17 mouse cellular contexts compared by ENCODE assay signal in the genomic region with DNA sequence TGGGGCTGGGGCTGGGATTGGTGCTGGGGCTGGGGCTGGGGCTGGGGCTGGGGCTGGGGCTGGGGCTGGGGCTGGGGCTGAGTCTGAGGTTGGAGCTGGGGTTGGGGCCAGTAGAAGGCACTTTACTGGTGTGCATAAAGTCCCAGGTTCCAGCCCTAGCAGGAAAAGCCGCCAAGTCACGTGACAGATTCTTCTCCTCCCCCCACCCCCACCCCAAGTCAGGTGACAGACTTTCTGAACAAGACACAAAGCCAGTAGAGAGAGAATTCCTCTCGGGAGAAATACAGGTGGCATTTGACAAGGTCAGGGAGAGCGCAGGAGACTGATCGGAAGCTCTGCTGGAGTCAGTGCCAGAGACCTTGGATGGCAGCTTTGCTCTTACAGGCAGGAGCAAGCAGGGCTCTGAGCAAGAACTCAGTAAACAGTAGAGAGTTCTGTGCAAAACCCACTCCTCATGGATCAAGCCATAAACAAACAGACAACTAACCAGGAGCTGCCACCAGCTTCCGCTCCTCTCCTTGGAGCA.
DNase-seq lines count a peak whose midpoint lies in the region; ATAC-seq and TF ChIP-seq lines count a peak whose summit lies in the region.
"Had no signal": no experiment of that assay in that cellular context is flagged by ENCODE, and none has a peak within 500 bp of the region (broad histone marks: within the 10 kb centered on the region; RNA-seq: fewer than 3 reads in every experiment).

No protein-coding gene starts in this region.

- no peak for DNase-seq in embryonic facial prominence, embryonic 10.5 days (ENCODE audit: low spot score)
- no peak for DNase-seq in midbrain, embryonic 10.5 days (ENCODE audit: low spot score)
- peak; percentile 29 for DNase-seq in brain, embryonic 14.5 days (ENCODE audit: low read depth)
- DNase-seq in heart, postnatal 4 days, result peak; percentile 25
- no peak for DNase-seq in kidney, postnatal 10 days
- no peak for DNase-seq in gastrocnemius, postnatal 4 days (ENCODE audit: low spot score in 2 of 2)
- DNase-seq: cerebellum, adult 8-10 months; lung, adult 2 months; right cerebral cortex, postnatal 4 days had no signal

- no peaks in the 10 kb centered on the region for H3K9me3 ChIP-seq in embryonic facial prominence, embryonic 12.5 days
- H3K9me3 ChIP-seq in embryonic facial prominence, embryonic 10.5 days, result no peaks in the 10 kb centered on the region
- H3K9me3 ChIP-seq in midbrain, embryonic 10.5 days (replicated peaks), result no peaks in the 10 kb centered on the region; the same call in 1 of the 2 replicates
- H3K9me3 ChIP-seq in midbrain, embryonic 13.5 days, result no peaks in the 10 kb centered on the region
- H3K9me3 ChIP-seq: forebrain, embryonic 12.5 days; kidney, embryonic 15.5 days; limb, embryonic 15.5 days; neural tube, embryonic 13.5 days had no signal

- no peak for ATAC-seq in embryonic facial prominence, embryonic 12.5 days (ENCODE audit: insufficient number of reproducible peaks, insufficient read depth, low FRiP score, low TSS enrichment)
- no peak for ATAC-seq in midbrain, embryonic 13.5 days
- ATAC-seq: inflammation-experienced regulatory T-cells, adult 6 months had no signal

- no peak overlapping the region for H3K4me2 ChIP-seq in embryonic facial prominence, embryonic 12.5 days (replicated peaks)
- H3K4me2 ChIP-seq in midbrain, embryonic 13.5 days (replicated peaks), result no peak overlapping the region
- H3K4me2 ChIP-seq: forebrain, embryonic 12.5 days; kidney, embryonic 15.5 days; limb, embryonic 15.5 days; neural tube, embryonic 13.5 days had no signal

- 0 out of 2 replicates have a peak overlapping the region, but pooled peaks have one; percentile 41 for H3K27ac ChIP-seq in embryonic facial prominence, embryonic 12.5 days
- no peak overlapping the region for H3K27ac ChIP-seq in embryonic facial prominence, embryonic 10.5 days (replicated peaks)
- H3K27ac ChIP-seq in midbrain, embryonic 10.5 days (replicated peaks), result peak overlapping the region; percentile 61
- no peak overlapping the region for H3K27ac ChIP-seq in midbrain, embryonic 13.5 days
- H3K27ac ChIP-seq: forebrain, embryonic 12.5 days; kidney, embryonic 15.5 days; limb, embryonic 15.5 days; macrophage; neural tube, embryonic 13.5 days had no signal

- H3K4me3 ChIP-seq in embryonic facial prominence, embryonic 12.5 days, result no peak overlapping the region
- H3K4me3 ChIP-seq in embryonic facial prominence, embryonic 10.5 days, result no peak overlapping the region
- H3K4me3 ChIP-seq in midbrain, embryonic 10.5 days, result no peak overlapping the region
- H3K4me3 ChIP-seq in midbrain, embryonic 13.5 days (replicated peaks), result no peak overlapping the region
- H3K4me3 ChIP-seq: forebrain, embryonic 12.5 days; kidney, embryonic 15.5 days; limb, embryonic 15.5 days; neural tube, embryonic 13.5 days had no signal

- 56% methylated on average over 6 of the region's 6 CpGs for WGBS in embryonic facial prominence, embryonic 12.5 days
- 65% methylated on average over 6 of the region's 6 CpGs for WGBS in embryonic facial prominence, embryonic 10.5 days
- WGBS in midbrain, embryonic 10.5 days, result 77% methylated on average over 6 of the region's 6 CpGs
- WGBS in midbrain, embryonic 13.5 days, result 70% methylated on average over 6 of the region's 6 CpGs

- H3K4me1 ChIP-seq in embryonic facial prominence, embryonic 12.5 days, result no peaks in the 10 kb centered on the region
- H3K4me1 ChIP-seq in embryonic facial prominence, embryonic 10.5 days, result peaks cover 47% of the 10 kb centered on the region
- H3K4me1 ChIP-seq in midbrain, embryonic 10.5 days, result peaks cover 51% of the 10 kb centered on the region
- peaks cover 28% of the 10 kb centered on the region for H3K4me1 ChIP-seq in midbrain, embryonic 13.5 days (replicated peaks)
- H3K4me1 ChIP-seq: limb, embryonic 15.5 days had no signal

- H3K9ac ChIP-seq in embryonic facial prominence, embryonic 12.5 days, result no peak overlapping the region
- no peak overlapping the region for H3K9ac ChIP-seq in midbrain, embryonic 13.5 days (replicated peaks)
- H3K9ac ChIP-seq: forebrain, embryonic 12.5 days; kidney, embryonic 15.5 days; limb, embryonic 15.5 days; neural tube, embryonic 13.5 days had no signal

- no peak for TF ChIP-seq POLR2A in brain, embryonic 14.5 days (IDR thresholded peaks at IDR 0.05; ENCODE audit: borderline replicate concordance, extremely low read depth, insufficient read depth, insufficient read length, poor library complexity, severe bottlenecking)

- H3K27me3 ChIP-seq in embryonic facial prominence, embryonic 12.5 days, result no peaks in the 10 kb centered on the region
- H3K27me3 ChIP-seq in embryonic facial prominence, embryonic 10.5 days (replicated peaks; ENCODE audit: low read depth, poor library complexity, severe bottlenecking), result no peaks in the 10 kb centered on the region
- peaks cover 18% of the 10 kb centered on the region for H3K27me3 ChIP-seq in midbrain, embryonic 10.5 days (ENCODE audit: low read depth, poor library complexity, severe bottlenecking)
- no peaks in the 10 kb centered on the region for H3K27me3 ChIP-seq in midbrain, embryonic 13.5 days
- H3K27me3 ChIP-seq: limb, embryonic 15.5 days had no signal

- no peak for TF ChIP-seq CTCF in brain, embryonic 14.5 days (IDR thresholded peaks at IDR 0.05; ENCODE audit: borderline replicate concordance, extremely low read depth, insufficient read depth, insufficient read length)

- H3K36me3 ChIP-seq in embryonic facial prominence, embryonic 12.5 days, result no peaks in the 10 kb centered on the region
- H3K36me3 ChIP-seq in embryonic facial prominence, embryonic 10.5 days (replicated peaks), result no peaks in the 10 kb centered on the region
- no peaks in the 10 kb centered on the region for H3K36me3 ChIP-seq in midbrain, embryonic 10.5 days
- no peaks in the 10 kb centered on the region for H3K36me3 ChIP-seq in midbrain, embryonic 13.5 days
- H3K36me3 ChIP-seq: forebrain, embryonic 12.5 days; kidney, embryonic 15.5 days; limb, embryonic 15.5 days; neural tube, embryonic 13.5 days had no signal

Comparison
In these comparisons a context has a peak if more than half of its experiments do, and no peak if none do; other contexts are left out.
1. H3K27ac ChIP-seq: peak in embryonic facial prominence, embryonic 12.5 days (single experiment) and midbrain, embryonic 10.5 days (single experiment); none in embryonic facial prominence, embryonic 10.5 days (single experiment) and midbrain, embryonic 13.5 days (single experiment).
2. DNase-seq: peak in brain, embryonic 14.5 days (single experiment) and heart, postnatal 4 days (single experiment); none in embryonic facial prominence, embryonic 10.5 days (single experiment), midbrain, embryonic 10.5 days (single experiment), kidney, postnatal 10 days (single experiment) and gastrocnemius, postnatal 4 days (0 of 2).